Mouse (Mus musculus): ENCODE results near the gene Il2ra.

Gene Il2ra

DNA sequence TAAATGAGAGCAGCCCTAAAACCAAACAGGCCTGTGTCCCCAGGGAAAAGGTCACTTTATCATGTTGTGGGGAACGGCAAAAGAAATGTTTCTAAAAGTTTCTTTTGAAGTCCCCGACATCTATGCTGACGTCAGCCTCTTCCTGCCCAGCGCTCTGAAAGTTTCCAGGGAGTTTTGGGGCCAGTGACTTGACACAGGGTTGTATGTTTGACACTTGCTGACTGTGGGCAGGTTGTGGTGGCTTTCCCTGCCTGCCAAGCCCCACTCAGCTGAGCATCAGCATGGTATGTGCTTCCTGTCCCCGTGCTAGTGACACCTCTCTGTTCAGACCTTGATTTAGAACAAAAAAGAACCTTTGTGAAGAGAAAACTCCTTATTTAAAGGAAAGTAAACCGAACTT lies 10.7 kb downstream of the Il2ra start:
- no peak for DNase-seq (ENCODE audit: low spot score)

DNA sequence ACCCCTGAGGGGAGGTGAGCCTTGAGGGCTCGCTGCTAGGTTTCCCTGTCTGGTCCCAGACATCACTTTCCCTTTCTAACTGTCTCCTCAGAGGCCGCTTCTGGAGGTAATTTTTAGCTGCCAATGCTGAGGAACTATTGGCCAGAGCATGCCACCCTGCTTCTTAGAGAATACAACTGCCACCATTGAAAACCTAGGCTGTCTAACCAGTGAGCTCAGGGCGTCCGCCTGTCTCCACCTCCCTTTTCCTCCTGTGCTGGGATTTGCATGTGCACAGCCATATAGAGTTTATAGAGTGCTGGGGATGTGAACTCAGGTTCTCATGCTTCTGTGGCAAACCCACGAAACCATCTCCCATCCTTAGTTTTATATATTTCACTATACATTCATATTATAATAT lies 11.2 kb downstream of the Il2ra start:
- DNase-seq (ENCODE audit: low spot score): no peak

DNA sequence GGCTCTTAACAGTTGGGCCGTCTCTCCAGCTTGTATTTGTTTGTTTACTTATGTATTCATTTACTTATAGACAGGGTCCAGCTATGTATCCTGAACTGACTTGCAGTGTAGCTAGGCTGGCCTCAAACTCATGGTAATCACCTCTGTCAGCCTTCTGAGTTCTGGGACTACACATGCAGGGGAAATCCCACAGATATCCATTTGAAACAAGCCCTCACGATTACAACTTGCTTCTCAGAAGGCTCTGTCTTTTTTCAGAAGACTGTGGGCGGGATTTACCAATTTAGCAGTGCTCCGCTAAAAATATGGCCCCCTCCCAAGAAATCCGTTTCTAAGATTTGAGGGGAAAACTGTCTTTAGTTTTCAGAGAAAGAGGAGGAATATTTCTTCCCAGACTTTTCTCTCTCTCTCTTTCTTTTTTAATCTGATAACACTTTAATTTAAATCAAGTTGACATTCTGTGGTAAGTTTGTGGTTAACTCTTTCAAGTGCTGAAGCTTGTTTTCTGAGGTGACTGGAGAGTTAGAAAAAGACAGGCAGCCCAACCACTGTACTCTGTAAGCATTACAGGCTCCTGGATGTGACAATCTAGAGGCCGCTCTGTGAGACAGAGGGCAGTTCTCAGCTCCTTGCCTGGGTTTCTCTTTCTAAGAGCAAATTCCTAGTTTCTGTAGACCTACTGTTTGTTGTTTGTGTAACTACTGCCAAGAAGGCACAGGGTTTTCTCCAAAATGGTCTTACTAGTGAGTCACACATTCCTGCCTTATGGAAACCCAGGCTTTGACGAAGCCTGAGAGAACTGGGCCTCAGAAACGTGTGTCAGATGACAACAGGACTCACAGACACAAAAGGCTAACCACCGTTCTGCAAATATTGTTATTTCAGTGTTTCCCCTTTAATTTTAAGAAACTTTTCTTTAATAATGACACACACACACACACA lies 12.7 kb downstream of the Il2ra start:
- no peak for DNase-seq (ENCODE audit: low spot score)

DNA sequence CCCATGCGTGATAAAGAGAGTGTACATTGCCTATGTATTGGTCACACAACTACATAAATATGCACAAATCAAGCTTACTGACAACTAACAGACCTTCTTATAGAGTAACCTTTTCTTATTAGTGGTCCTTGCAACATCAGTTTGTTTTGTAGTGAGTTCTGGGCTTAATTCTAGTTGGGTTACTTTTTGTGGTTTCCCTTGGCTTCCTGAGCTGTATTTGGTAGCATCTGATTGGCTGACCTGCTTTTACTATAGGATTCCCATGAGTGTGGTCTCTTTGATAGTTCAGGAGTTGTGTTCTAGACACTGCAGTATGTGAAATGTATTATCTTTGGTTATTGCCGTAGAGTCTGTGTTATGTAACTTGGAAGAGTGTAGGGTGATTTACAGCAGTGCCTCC lies 15.0 kb downstream of the Il2ra start:
- no peak for DNase-seq (ENCODE audit: low spot score)

DNA sequence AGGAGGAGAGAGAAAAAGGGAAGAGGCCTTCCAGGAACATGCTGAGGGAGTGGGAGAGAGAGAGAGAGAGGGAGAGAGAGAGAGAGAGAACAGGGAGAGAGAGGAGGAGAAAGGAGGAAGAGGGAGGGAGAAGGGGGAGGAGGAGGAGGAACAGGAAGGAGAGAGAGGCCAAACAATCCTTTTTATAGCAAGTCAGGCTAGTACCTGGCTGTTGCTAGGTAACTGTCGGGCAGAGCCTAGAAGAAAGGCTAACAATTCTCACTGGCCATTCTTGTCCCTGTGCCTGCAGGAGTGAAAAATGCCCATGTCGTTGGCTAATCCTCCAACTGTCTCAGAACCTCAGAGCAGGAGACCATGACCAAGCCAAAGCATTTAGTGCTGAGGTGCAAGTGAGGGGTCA lies 16.7 kb downstream of the Il2ra start:
- DNase-seq (ENCODE audit: low spot score): no peak

DNA sequence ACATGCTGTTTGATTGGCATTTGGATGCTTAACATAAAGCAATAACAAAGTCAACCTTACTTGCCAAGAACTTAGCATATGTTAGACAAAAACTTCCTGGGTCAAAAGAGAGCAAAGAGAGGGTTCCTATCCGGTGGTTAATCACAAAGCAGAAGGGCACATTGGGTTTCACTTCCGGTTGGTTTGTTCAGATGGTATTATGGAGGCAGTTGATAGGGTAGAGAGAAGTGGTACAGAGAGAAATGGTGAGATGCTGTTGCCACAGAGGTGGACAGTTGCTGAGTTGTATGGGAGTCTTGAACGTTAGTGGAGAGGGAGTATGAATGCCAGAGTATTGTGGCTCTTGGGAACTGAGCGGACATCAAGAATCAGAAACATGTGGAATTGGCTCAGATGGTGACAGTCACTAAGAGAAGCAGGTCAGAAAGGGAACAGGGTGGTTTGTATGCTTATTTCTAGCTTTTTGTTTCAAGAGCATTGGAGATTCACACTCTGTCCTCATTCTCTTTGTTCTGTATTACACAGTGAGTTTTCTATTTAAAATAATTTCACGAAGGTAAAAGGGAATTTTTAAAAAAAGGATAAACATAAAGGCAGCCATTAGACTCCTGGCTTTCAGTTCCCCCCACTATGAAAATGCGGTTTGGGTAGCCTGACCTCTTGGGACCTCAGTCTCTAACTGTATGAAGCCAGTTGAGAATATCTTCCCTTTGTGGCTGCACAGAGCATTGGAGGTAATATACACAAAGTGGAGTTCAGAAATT lies 19.7 kb downstream of the Il2ra start:
- DNase-seq (ENCODE audit: low spot score): no peak

DNA sequence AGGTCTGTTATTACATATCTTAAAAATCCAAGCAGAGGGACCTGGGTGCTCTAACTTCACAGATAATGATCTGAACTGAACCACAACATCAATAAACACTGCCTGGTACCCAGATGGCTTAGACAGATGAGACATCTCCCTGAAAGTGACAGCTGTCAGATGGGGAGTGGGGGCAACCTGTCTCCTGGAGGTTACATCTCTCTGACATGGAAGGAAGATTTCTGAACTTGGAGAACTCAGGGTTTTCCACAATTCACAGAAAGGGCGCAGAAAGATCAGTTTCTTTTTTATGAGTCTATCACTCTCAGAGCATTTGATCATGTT lies 20.3 kb downstream of the Il2ra start:
- no peak for DNase-seq (ENCODE audit: low spot score)

DNA sequence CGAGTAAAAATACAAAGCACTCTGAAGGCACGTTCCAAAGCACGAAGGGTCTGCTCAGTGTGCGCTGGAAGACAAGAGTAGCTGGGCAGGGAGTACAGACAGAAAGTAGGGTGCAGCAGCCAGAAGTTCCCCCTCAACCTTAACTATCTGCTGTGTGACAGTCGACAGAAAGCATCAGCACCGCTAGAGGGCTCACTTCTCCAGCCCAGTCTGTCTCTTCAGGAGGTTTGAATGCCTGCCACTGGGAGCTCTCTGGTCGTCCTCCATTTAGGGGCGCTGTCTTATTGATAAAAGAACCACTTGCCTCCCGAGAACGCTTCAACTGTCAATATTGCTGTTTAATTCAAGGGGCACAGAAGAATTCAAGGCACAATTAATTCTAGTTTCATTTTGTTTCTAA lies 21.4 kb downstream of the Il2ra start:
- DNase-seq (ENCODE audit: low spot score): peak; percentile 75

DNA sequence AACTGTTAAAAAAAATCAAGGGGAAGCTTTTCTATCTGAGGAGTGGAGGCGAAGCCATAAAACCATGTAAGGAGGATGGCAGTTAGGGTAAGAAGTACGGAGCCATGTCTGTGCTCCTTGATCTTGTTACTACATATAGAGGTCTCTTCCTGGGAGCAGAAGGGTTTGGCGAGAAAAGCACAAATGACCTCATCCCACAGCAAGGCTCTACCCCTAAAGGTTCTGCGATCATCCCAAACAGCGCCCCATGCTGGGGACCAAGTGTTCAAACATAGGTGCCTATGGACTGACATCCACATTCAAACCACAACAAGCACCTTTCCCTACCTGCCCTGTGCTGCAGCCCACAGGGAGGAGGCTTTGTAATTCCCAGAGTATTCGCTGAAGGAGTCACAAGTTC lies 21.8 kb downstream of the Il2ra start:
- DNase-seq (ENCODE audit: low spot score): no peak

DNA sequence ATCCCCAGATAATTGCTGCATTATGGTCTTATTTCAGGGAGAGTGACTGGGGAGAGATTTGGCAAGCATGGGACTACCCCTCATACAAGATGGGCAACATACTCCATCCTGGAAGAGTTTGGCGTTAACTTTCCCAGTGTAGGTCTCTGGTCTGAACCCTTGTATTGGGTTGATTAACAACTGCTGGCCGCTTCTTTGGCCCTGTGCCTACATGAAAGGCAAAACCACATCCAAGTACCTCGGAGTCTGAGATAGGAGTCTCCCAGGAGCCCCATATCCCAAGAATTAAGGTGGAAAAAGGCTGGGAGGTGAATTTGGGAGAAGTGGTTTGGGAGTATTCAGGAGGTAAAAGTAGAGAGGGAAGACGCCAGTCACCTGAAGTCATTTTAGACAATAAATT lies 22.2 kb downstream of the Il2ra start:
- no peak for DNase-seq (ENCODE audit: low spot score)

DNA sequence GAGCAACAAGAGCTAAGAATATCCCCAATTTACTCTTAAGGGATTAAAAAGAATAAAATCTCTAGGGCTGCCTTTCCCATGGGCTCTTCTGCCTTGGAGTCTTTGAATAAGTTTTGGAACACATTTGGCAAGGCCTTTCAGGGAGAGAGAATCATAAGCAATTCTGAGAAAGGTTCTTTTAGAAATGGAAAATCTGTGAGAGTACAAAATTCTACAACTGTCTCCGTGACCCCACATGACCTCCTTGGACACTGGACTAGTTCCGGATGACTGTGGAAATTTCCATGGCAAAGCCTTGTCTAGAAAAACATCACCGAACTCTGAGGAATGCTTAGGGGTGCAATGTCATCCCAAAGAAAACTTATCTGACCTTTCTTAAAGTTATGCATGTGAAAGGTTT lies 22.7 kb downstream of the Il2ra start:
- DNase-seq (ENCODE audit: low spot score): no peak

DNA sequence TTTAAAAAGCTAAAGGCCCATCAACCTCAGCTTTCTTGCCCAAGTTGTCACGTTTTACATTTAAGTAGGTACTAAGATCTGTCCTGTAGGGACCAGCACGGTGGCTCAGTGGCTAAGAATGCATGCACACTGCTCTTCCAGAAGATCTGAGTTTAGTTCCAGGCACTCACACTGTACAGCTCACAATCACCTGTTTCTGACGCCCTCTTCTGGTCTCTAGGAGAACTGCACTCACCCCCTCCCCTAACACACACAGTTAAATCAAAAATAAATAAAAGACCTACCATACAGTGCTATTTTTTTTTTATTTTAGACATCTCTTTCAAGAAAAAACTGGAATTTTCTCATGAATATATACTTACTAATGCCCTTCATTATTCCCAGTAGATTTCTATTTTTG lies 29.5 kb downstream of the Il2ra start:
- no peak for DNase-seq (ENCODE audit: low spot score)

DNA sequence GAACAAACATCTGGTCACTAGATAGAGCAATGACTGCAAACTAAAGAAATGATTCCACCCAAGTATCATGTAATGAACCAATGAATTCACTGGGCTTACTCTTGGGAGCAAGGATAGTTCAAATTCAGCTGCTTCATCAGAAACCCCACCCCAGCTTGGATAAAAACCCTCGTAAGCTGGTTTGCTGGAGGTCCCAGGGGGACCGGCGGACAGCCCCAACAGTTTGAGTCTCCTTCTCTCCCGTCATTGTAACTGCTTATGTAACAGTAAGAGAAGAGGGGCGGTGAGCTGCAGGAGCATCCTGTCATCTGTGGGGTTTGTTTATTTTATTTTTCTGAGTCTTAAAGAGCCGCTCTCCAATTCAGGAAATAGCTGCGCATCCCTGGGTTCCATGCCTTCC lies 37.0 kb downstream of the Il2ra start:
- no peak for DNase-seq (ENCODE audit: low spot score)

DNA sequence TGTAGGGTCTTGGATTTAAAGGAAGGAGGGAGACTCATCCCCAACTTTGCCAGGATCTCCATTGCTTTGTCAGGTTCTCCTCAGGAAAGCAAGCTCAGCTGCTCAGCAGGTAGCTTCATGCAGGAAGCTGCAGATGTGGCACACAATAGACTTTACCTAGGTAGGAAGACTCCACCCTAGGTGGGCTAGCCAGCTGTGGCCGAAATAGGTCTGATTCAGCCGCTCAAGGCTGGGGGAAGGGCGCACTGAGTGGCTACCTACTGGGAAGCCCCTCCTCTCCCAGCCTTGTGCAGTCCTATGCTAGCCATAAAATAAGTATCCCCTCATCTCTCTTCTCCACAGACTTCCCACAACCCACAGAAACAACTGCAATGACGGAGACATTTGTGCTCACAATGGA lies 40.1 kb downstream of the Il2ra start:
- no peak for DNase-seq (ENCODE audit: low spot score)

DNA sequence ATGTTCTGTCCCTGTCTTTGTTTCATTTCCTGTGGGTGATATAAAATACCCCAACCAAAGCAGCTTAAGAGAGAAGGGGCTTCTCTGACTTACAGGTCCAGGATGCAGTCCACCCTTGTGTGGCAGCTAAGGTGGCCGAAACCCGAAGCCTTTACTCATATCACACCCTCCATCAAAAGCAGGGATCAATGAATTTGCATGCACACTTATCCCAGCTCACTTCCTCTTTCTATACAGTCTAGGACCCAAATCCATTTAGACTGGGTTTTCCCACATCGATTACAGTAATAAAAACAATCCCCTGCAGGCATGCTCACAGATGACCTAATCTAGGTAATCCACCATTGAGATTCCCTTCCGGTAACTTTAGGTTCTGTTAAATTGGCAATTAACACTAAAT lies 43.9 kb downstream of the Il2ra start:
- no peak for DNase-seq (ENCODE audit: low spot score)

DNA sequence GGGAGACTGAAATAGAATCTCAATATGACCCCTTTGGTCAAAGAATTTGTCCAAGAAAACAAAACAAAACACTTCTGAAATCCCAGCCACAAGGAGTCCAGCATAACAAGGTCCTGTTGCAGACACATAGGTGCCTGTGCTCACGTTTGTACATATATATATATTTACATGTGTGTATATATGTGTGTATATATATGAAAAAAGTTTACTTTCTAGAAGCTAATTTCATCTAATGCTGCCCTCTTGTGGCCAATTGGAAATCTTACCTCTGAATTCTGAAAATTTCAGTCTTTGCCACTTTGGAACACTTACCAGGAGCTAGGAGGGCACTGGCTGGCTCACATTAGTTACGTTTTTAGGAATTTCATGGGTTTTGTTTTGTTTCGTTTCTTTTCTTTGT lies 44.8 kb downstream of the Il2ra start:
- no peak for DNase-seq (ENCODE audit: low spot score)

DNA sequence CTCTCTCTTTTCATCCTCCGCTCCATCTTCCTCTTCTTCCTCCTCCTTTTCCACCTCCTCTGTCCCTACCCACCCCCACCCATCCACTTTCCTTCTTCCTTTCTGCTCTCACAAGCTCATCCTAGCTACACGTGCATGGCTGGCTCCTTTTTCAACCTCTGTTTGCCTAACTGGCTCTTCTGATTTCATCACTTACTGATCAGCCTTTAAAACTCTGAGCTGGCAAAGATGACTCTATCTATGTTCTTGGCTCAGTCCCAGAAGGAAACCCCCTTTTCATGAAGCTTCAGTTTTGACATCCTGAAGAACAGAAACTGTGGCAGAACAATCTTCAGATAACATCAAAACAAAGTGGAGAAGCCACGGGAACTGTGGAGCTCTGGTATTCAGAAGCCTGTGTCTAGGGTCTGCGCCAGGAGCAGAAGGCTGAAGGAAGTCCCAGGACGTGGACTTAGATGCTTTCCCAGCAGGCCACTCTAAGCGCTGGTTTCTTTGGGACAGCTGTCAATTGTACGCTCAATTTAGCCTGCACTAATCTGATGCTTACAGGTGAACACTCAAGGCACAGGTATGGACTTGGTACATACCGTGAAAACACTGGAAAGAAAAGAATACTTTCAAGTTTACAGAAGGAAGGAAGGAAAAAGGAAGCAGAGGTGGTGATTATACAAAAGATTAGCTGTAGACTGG lies 47.7 kb downstream of the Il2ra start:
- DNase-seq (ENCODE audit: low spot score): no peak

DNA sequence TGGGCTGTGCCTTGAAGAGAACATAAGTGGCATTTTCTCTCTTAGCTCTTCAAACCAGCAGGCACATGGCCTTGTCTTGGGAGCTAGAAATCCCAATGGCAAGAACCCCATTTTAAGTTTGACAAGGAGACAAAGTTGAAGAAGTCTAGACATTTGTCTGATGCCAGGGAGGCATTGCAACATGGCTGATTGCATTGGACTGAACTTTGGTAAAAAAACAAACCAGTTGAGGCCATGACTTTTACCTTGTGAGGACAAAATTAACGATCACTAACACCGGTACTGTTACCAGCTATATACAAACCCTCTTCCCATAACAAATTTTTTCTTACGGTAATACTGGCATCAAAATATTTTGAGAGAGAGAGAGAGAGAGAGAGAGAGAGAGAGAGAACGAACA lies 50.7 kb downstream of the Il2ra start:
- no peak for DNase-seq (ENCODE audit: low spot score)

DNA sequence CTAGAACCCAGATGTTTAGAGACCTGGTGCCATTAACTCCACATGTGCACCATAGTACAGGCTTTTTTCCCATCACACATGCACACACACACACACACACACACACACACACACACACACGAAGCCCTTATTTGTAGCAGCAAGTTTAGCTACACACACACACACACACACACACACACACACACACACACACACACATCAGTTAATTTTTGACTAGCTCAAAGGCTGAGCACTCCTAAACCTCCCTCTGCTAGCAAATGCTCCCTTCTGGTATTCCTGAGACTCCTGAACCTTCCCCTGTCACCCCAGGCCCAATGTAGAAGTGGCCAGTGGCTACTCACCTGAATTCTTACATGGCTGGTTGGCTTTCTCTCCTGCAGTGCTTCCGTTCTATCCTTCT lies 51.5 kb downstream of the Il2ra start:
- DNase-seq (ENCODE audit: low spot score): no peak

DNA sequence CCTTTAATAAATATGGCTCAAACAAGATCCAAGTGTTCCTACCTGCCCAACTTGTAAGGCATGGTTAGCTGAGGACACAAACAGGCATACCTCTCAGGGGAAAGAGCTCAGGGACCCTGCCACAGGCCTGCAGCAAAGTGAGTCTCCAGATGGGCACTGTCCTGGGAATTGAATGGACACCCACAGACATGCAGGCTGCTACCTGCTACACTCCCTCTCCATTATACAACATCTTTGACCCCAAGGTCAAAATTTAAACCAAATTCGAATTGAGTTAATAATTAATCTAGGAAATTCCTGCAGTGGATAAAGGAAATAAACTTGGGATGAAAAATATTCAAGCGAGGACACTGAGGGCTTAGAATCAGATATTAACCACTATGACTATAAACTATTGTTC lies 53.3 kb downstream of the Il2ra start:
- DNase-seq (ENCODE audit: low spot score): no peak

DNA sequence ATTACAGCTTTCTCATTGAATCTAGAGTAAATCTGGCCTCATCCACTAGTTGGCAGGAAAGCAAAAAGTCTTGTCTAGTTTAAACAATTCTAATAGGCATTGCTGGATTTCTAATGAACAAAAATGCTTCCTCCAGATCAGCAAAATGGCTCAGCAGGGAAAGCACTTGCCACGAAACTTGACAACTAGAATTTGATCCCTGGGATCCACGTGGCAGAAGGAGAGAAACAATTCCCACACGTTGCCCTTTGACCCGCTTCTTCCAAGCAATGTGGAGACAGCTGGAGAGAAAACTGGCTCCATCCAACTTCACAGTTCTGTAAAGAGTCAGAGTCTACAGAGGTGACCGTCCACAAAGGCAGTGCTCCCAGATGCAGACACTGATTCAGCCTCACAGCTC lies 56.4 kb downstream of the Il2ra start:
- DNase-seq (ENCODE audit: low spot score): no peak

DNA sequence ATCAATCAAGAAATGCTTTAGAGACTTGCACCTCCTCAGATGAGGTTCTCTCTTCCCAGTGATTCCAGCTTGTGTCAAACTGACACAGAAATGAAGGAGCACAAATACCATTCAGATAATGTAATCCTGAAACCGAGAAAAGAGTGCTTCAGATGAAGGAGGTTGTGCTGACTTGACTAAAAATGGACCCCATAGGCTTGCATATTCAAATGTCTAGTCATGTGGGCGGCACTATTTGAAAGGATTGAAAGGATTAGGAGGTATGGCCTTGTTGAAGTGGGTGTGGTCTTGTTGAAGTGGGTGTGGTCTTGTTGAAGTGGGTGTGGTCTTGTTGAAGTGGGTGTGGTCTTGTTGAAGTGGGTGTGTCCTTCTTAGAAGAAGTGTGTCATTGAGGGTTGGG lies 57.3 kb downstream of the Il2ra start:
- DNase-seq (ENCODE audit: low spot score): no peak

All from layer of hippocampus, adult 9-10 months (tissue).